Mouse (Mus musculus) kidney, postnatal 0 days (tissue): Measurements from ENCODE around the gene Ahsa1. TPM values are rescaled to one million over a fixed set of nuclear protein-coding genes. Genes with fewer than 3 reads are reported as not detected.

Source experiments
- ATAC-seq: fragments of 200-750 bp; cut with Nextera tagmentation; replicated peaks from 2 replicates; pipeline ENCODE4 v1.8.0; 2017; ENCODE audit warnings: low read depth, moderate number of reproducible peaks, moderate TSS enrichment, moderate library complexity; ENCODE audit not compliant: low FRiP score
- DNase-seq: peaks from one replicate; pipeline ENCODE4 v3.0.0-alpha.2; 2016; ENCODE audit warnings: low spot score
- H3K27ac ChIP-seq: fragments of 300-500 bp; sonication (generic); 2 replicates; pipeline ENCODE4 v1.5.1; 2014; ENCODE audit warnings: mild to moderate bottlenecking
- H3K27me3 ChIP-seq: fragments of 300-500 bp; sonication (generic); 2 replicates; pipeline ENCODE4 v1.6.1; 2014; ENCODE audit warnings: low read length, mixed read lengths; ENCODE audit not compliant: insufficient read depth
- H3K36me3 ChIP-seq: fragments of 300-500 bp; sonication (generic); 2 replicates; pipeline ENCODE4 v1.6.1; 2014; ENCODE audit warnings: low read length, mixed read lengths; ENCODE audit not compliant: insufficient read depth
- H3K4me1 ChIP-seq: fragments of 300-500 bp; sonication (generic); replicated peaks from 2 replicates; pipeline ENCODE4 v1.6.1; 2014; ENCODE audit warnings: antibody characterized with exemption, low read length, mixed read lengths; ENCODE audit not compliant: insufficient read depth
- H3K4me2 ChIP-seq: fragments of 300-500 bp; sonication (generic); 2 replicates; pipeline ENCODE4 v1.6.1; 2014; ENCODE audit warnings: mild to moderate bottlenecking, low read length, moderate library complexity, mixed read lengths
- H3K4me3 ChIP-seq: fragments of 300-500 bp; sonication (generic); replicated peaks from 2 replicates; pipeline ENCODE4 v1.5.1; 2014; ENCODE audit warnings: low read depth, low read length
- H3K9ac ChIP-seq: fragments of 300-500 bp; sonication (generic); 2 replicates; pipeline ENCODE4 v1.6.1; 2014; ENCODE audit warnings: low read depth, low read length
- H3K9me3 ChIP-seq: fragments of 300-500 bp; sonication (generic); replicated peaks from 2 replicates; pipeline ENCODE4 v1.6.1; 2016; ENCODE audit warnings: low read length, inconsistent platforms, mixed read lengths
- CTCF ChIP-seq: IDR thresholded peaks from 2 replicates; pipeline ENCODE4 v1.5.1; 2016; ENCODE audit warnings: antibody characterized with exemption, low read depth, mild to moderate bottlenecking, moderate library complexity
- WGBS: fragments of 180-500 bp; shearing (Covaris S2); extraction: QIAGEN DNeasy Blood & Tissue Kit; methylation state at CpG from one replicate; pipeline ENCODE4 v1.1.7; 2014; 5-methylcytosine and 5-hydroxymethylcytosine counted together
- polyA plus RNA-seq: library from polyadenylated mRNA; unstranded; fragments of >200 nt; fragmentation: Nextera tagmentation; extraction: Ambion mirVana; gene quantifications from 2 replicates; pipeline ENCODE4 v1.2.1, GENCODE M21; 2015

The Ahsa1 gene
- polyA plus RNA-seq: 149 and 157 TPM in 2 replicates

DNA sequence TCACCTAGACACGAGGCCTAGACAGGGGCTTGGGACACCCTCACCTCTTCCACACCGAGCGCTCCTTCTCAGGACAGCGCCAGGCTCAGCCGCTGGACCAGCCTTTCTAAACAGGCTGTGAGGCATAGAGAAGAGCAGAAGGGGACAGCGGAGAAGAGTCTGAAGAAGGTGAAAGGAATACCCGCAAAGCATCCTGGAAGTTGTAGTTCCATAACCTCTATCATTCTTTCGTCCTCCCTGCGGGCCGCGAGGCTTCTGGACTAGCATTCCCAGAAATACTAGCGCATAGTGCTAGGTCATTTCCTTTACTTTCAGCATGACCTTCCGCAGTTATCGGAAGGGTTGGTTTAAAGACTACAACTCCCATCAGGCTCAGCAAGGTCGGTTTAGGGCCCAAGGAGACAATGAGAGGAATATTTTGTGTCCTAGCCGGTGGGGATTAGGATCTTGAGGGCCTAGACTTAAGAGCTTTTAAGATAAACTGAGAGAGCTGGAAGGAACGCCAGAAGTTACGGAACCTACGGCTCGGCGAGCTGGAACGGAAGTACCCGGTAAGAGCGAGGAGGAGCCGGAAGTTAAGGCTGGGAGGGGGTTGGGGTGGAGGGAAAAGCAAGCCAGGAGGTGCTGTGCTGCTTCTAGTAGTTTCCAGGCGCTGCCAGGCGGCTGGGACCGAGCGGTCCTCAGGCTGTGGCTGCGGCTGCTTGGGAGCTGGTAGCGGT, at the start of gene Ahsa1, which contains the start of gene Vipas39:
Gene Ahsa1 (plus strand): TSS at position 372 of the 719 bp plus-strand sequence.
Gene Vipas39 (minus strand): TSS at position 149 of the 719 bp plus-strand sequence.
- Histone ChIP-seq H3K9me3 (no peaks in the 10 kb centered on the region), H3K4me3 (peak within 1 kb of the TSS; percentile 76), H3K4me2 (peak within 1 kb of the TSS; percentile 86), H3K9ac (peak within 1 kb of the TSS; percentile 79), H3K27me3 (no peaks in the 10 kb centered on the region), H3K36me3 (peaks cover 30% of the 10 kb centered on the region; the same call in 1 of the 2 replicates), H3K27ac (peak within 1 kb of the TSS; percentile 89), H3K4me1 (0 out of 2 replicates have a peak, but pooled peaks cover 6% of the 10 kb centered on the region)
- TF ChIP-seq CTCF: peak; percentile 56
- peak; percentile 96 for ATAC-seq
- peak; percentile 99 for DNase-seq
- under 1% methylated on average over 31 of the region's 31 CpGs for WGBS

DNA sequence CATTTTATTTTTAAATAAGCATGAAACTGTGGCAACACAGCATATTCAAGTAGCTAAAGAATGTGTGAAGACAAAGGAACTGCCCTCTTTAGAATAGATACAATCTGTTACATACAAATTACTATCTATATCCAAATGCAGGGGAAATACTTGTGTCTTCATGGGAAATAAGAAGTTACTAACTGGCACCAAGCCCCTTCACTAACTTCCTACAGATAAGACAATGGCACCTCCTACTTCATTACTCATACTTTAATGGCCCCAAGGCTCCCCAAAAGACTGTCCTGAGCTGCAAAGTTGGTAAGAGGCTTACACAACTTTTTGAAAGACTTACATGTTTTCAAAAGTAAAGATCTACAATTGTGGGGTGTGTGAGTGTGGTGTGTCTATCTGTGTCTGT, 48.7 kb upstream of the Ahsa1 start:
- H3K4me3 ChIP-seq: no peak overlapping the region
- H3K4me1 ChIP-seq: no peaks in the 10 kb centered on the region
- H3K9me3 ChIP-seq: no peaks in the 10 kb centered on the region
- H3K36me3 ChIP-seq: no peaks in the 10 kb centered on the region
- H3K4me2 ChIP-seq: no peak overlapping the region
- TF ChIP-seq CTCF: no peak
- H3K27ac ChIP-seq: no peak overlapping the region
- H3K9ac ChIP-seq: no peak overlapping the region
- no peak for DNase-seq
- ATAC-seq: no peak
- H3K27me3 ChIP-seq: no peaks in the 10 kb centered on the region

- Histone ChIP-seq H3K9ac (no peak overlapping the region), H3K4me2 (no peak overlapping the region), H3K36me3 (no peaks in the 10 kb centered on the region), H3K4me1 (no peaks in the 10 kb centered on the region), H3K9me3 (no peaks in the 10 kb centered on the region), H3K27me3 (no peaks in the 10 kb centered on the region), H3K27ac (no peak overlapping the region), H3K4me3 (no peak overlapping the region)
- WGBS: 44% methylated on average over 7 of the region's 7 CpGs
- no peak for TF ChIP-seq CTCF
- DNase-seq (peak; percentile 13), ATAC-seq (no peak)
Measured at GRCm38 (mm10) chr12:87219362-87219761, 46.9 kb upstream of the Ahsa1 start.

GRCm38 (mm10) chr12:87224950-87225349, 41.3 kb upstream of the Ahsa1 start:
- Histone ChIP-seq H3K9me3 (no peaks in the 10 kb centered on the region), H3K4me3 (no peak overlapping the region), H3K4me2 (no peak overlapping the region), H3K36me3 (no peaks in the 10 kb centered on the region), H3K9ac (no peak overlapping the region), H3K4me1 (no peaks in the 10 kb centered on the region), H3K27me3 (no peaks in the 10 kb centered on the region), H3K27ac (no peak overlapping the region)
- DNase-seq (no peak), ATAC-seq (no peak)
- 80% methylated on average over 10 of the region's 10 CpGs for WGBS
- TF ChIP-seq CTCF: no peak

- Histone ChIP-seq H3K27me3 (no peaks in the 10 kb centered on the region), H3K9me3 (no peaks in the 10 kb centered on the region), H3K4me3 (no peak overlapping the region), H3K4me1 (no peaks in the 10 kb centered on the region), H3K4me2 (no peak overlapping the region), H3K27ac (no peak overlapping the region), H3K36me3 (no peaks in the 10 kb centered on the region), H3K9ac (no peak overlapping the region)
- TF ChIP-seq CTCF: no peak
- ATAC-seq: no peak
- DNase-seq: no peak
- WGBS: 78% methylated on average over 7 of the region's 7 CpGs
Measured at GRCm38 (mm10) chr12:87226801-87227200, 39.5 kb upstream of the Ahsa1 start.

DNA sequence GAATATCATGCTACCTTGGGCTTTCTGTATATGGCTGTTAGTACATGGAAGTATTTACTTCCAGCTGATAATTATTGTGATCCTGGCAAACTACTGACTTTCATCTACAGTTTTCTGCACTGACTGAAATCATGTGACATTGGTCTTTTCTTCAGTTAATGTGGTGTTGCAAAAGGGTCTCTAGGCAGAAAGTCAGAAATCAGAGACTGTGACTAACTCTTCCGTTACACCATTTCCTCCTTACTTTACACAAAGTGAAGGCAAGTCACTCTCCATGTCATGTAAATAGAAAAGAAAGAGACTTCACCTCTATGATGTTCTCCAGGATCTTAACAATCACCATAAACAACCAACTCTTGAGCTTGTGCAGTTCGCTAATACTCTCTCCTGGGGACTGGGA, 36.6 kb upstream of the Ahsa1 start:
- DNase-seq (no peak), ATAC-seq (no peak)
- 84% methylated on average over 2 of the region's 2 CpGs for WGBS
- Histone ChIP-seq H3K4me3 (no peak overlapping the region), H3K4me1 (no peaks in the 10 kb centered on the region), H3K4me2 (no peak overlapping the region), H3K36me3 (no peaks in the 10 kb centered on the region), H3K27ac (no peak overlapping the region), H3K9me3 (no peaks in the 10 kb centered on the region), H3K27me3 (no peaks in the 10 kb centered on the region), H3K9ac (no peak overlapping the region)
- no peak for TF ChIP-seq CTCF
